Mouse (Mus musculus) liver, adult 2 months (tissue): ENCODE data around the gene Pcnx2. TPM values are rescaled to one million over a fixed set of nuclear protein-coding genes. Genes with fewer than 3 reads are reported as not detected.

Source experiments
- DNase-seq: peaks from one replicate; pipeline ENCODE4 v3.0.0-alpha.2; 2011; ENCODE audit warnings: low read depth, low spot score; ENCODE audit errors: extremely low read depth
- H3K27ac ChIP-seq: fragments of 200-500 bp; replicated peaks from 2 replicates; pipeline ENCODE4 v1.5.1; 2012; ENCODE audit warnings: low read depth, mild to moderate bottlenecking, control low read depth, inconsistent platforms, low read length; ENCODE audit not compliant: insufficient read depth
- H3K27me3 ChIP-seq: fragments of 200-500 bp; 2 replicates; pipeline ENCODE4 v1.6.1; 2012; ENCODE audit warnings: mild to moderate bottlenecking, moderate library complexity, low read length, inconsistent platforms; ENCODE audit not compliant: control insufficient read depth, insufficient read depth
- H3K36me3 ChIP-seq: fragments of 200-500 bp; 2 replicates; pipeline ENCODE4 v1.6.1; 2012; ENCODE audit warnings: low read length, inconsistent platforms; ENCODE audit not compliant: control insufficient read depth, insufficient read depth
- H3K4me1 ChIP-seq: fragments of 200-500 bp; 2 replicates; pipeline ENCODE4 v1.6.1; 2011; ENCODE audit warnings: low read length; ENCODE audit not compliant: control insufficient read depth, insufficient read depth
- H3K4me3 ChIP-seq: fragments of 200-500 bp; 2 replicates; pipeline ENCODE4 v1.5.1; 2011; ENCODE audit warnings: low read depth, mild to moderate bottlenecking, control low read depth, low read length, moderate library complexity; ENCODE audit not compliant: insufficient read depth
- H3K79me2 ChIP-seq: fragments of 200-500 bp; 2 replicates; pipeline ENCODE4 v1.6.1; 2012; ENCODE audit warnings: inconsistent platforms, mild to moderate bottlenecking, low read length, moderate library complexity; ENCODE audit not compliant: control insufficient read depth, insufficient read depth
- H3K9ac ChIP-seq: fragments of 200-500 bp; 2 replicates; pipeline ENCODE4 v1.6.1; 2012; ENCODE audit warnings: low read depth, mild to moderate bottlenecking, control low read depth, inconsistent platforms, low read length
- CTCF ChIP-seq: fragments of 200-500 bp; IDR thresholded peaks from 2 replicates; pipeline ENCODE4 v1.5.1; 2011; ENCODE audit warnings: low read depth, low read length, control low read depth
- POLR2A ChIP-seq: fragments of 200-500 bp; IDR thresholded peaks from 2 replicates; pipeline ENCODE4 v1.6.1; 2011; ENCODE audit warnings: low read length, control low read depth; ENCODE audit not compliant: insufficient read depth; ENCODE audit errors: extremely low read depth
- WGBS: fragments of 180-500 bp; shearing (Covaris S2); methylation state at CpG from one replicate; pipeline ENCODE4 v1.1.7; 2018; 5-methylcytosine and 5-hydroxymethylcytosine counted together
- polyA plus RNA-seq: library from polyadenylated mRNA; depleted of rRNA; stranded (reverse); fragments of >200 nt; gene quantifications from 2 replicates; pipeline ENCODE4 v1.2.3, GENCODE M21; 2012
- total RNA-seq: library from RNA; depleted of rRNA; stranded (reverse); fragments of >200 nt; gene quantifications from 2 replicates; pipeline ENCODE4 v1.2.3, GENCODE M21; 2014

Pcnx2 gene
- total and polyA plus RNA-seq, 2 experiments, result 0.05 TPM; not detected in 1

DNA sequence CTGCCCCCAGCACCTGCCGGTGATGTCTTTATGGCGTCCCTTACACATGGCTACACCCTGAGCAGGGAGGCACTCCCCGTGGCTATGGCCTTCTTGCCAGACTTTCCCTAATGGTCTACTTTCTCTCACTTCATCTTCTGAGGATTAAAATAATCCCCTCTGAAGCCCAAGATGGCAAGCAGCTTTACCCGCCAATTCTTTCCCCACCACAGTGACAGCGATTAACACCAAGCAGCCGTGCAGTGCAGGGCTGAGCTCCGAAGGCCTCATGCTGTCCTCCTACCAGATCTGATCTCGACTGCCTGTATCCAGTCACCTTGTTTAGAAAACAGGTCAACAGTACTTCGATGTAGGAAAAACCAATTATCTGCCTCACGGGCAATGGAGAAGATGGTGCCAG lies 157.5 kb downstream of the Pcnx2 start:
- Histone ChIP-seq H3K36me3 (peaks cover 2% of the 10 kb centered on the region; the same call in 1 of the 2 replicates), H3K4me3 (no peak overlapping the region), H3K27me3 (no peaks in the 10 kb centered on the region), H3K9ac (no peak overlapping the region), H3K4me1 (0 out of 2 replicates have a peak, but pooled peaks cover 3% of the 10 kb centered on the region), H3K79me2 (no peaks in the 10 kb centered on the region), H3K27ac (no peak overlapping the region)
- no peak for DNase-seq
- TF ChIP-seq CTCF (no peak), POLR2A (no peak)
- 94% methylated on average over 10 of the region's 10 CpGs for WGBS

DNA sequence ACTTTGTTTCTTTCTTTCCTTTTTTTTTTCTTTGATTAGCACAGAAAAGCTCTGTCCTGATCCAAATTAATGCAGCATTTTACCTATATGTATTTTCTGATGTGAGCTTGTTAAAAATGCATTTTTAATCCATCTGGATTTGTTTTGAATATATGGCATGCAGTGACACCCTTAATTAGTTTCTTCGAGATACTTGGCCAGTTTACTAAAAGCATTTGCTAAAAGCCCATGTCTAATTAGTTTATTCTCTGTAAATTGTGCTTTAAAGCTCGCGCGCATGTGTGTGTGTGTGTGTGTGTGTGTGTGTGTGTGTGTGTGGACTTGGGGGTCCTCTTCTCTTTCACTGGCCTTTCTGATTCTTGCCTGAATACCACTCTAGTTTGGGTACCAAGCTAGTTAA lies 159.2 kb downstream of the Pcnx2 start:
- DNase-seq, result no peak
- no peak overlapping the region for H3K9ac ChIP-seq
- H3K4me1 ChIP-seq, result peaks cover 5% of the 10 kb centered on the region
- no peaks in the 10 kb centered on the region for H3K27me3 ChIP-seq
- H3K79me2 ChIP-seq, result no peaks in the 10 kb centered on the region
- peaks cover 2% of the 10 kb centered on the region; the same call in 1 of the 2 replicates for H3K36me3 ChIP-seq
- TF ChIP-seq CTCF (no peak), POLR2A (no peak)
- 97% methylated on average over 4 of the region's 4 CpGs for WGBS
- H3K4me3 ChIP-seq, result no peak overlapping the region
- H3K27ac ChIP-seq, result no peak overlapping the region

DNA sequence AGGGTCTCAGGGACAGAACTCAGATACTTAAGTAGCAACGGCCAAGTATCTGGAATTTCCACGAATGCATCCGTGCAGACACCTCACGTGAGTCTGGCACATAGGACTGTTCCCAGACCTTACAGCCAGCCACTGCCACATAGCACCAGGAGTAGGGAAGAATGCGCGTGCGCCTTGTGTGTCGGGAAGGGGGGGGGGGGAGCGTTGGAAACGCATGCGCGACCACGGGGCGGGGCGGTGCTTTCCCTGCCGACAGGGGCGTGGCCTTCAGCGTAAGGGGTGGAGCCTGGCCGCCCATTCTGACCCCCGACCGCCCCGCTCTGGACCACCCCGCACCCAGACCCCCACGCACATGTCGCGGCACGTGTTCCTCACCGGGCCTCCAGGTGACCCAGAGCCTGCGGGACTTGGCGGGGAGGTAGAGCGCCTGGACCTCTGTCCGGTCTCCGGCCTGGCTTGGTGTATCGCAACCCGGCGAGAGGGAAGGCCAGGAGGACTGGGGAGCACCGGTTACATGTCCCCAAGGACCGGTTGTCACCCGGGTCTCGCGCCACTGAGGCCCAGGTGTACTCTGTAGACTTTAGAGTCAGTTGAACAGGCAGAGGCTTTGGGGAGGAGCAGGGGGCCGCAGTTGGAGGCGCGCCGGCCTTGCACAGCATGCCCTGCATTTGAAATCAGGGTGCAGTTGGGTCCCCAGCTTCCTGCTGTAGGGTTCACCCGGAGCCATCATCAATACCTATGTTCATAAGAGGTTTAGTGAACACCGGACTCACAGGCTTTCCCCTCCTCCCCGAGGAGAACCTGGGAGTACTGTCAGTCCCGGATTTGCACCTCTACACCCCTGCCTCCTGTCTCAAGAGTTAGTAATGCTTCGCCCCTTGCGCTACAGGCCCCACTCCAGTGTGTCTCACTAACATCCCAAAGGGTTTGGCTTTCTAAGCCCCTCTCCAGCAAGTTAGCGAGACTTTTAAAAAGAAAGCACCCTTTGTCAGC lies 163.9 kb downstream of the Pcnx2 start:
- H3K4me3 ChIP-seq, result peak overlapping the region; percentile 88
- no peaks in the 10 kb centered on the region for H3K36me3 ChIP-seq
- DNase-seq, result peak; percentile 69
- H3K9ac ChIP-seq, result peak overlapping the region; percentile 87
- peak overlapping the region; percentile 18; the same call in 1 of the 2 replicates for H3K27ac ChIP-seq
- WGBS, result 6% methylated on average over 52 of the region's 52 CpGs
- TF ChIP-seq POLR2A (no peak), CTCF (no peak)
- no peaks in the 10 kb centered on the region for H3K27me3 ChIP-seq
- H3K4me1 ChIP-seq, result peaks cover 3% of the 10 kb centered on the region
- no peaks in the 10 kb centered on the region for H3K79me2 ChIP-seq

DNA sequence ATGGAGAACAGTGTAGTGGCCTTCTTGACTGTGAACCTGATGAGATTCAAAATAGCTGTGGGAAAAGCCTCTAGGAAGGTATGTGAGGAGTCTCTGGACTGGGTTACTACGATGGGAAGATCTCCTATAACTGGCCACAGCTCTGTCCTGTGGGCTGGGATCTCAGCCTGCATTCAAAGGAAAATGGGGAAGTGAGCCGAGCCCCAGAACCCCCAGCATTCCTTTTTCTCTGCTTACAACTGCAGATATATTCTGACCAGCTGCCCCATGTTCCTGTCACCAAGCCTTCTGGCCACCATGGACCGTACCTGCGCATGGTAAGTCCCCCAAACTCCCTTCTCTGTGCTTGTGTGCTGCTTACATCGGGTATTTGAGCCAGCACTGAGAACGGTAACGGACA lies 168.4 kb downstream of the Pcnx2 start, which contains the start of gene Ntpcr:
TSS of gene Ntpcr (plus strand) at position 218 of the 400 bp plus-strand sequence.
- H3K9ac ChIP-seq, result no peak within 1 kb of the TSS
- H3K27ac ChIP-seq, result no peak within 1 kb of the TSS
- no peaks in the 10 kb centered on the region for H3K27me3 ChIP-seq
- H3K4me1 ChIP-seq, result peaks cover 3% of the 10 kb centered on the region
- TF ChIP-seq CTCF (no peak), POLR2A (no peak)
- no peaks in the 10 kb centered on the region for H3K79me2 ChIP-seq
- DNase-seq, result no peak
- peak within 1 kb of the TSS; percentile 39; the same call in 1 of the 2 replicates for H3K4me3 ChIP-seq
- H3K36me3 ChIP-seq, result no peaks in the 10 kb centered on the region
- WGBS, result 78% methylated on average over 7 of the region's 7 CpGs

DNA sequence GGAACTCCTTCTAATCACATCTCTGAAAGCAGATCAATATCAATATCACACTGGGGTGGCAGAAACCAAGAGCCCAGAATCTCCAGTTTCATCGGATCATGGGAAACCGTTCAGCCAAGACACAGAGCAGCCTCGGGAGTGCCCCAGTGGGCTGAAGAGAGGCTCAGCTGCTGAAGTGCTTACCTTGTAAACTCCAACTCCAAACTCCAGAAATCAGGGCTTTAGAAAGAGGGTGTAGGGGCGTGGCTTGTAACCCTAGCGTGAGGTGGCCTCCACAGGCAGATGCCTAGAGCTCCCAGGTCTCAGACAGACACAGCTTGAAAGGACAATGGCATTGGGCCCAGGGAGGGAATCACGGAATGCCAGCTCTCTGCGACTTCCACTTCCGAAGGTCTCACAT lies 170.3 kb downstream of the Pcnx2 start:
- no peaks in the 10 kb centered on the region for H3K4me1 ChIP-seq
- no peak overlapping the region for H3K4me3 ChIP-seq
- DNase-seq, result no peak
- H3K36me3 ChIP-seq, result no peaks in the 10 kb centered on the region
- no peak overlapping the region for H3K9ac ChIP-seq
- 58% methylated on average over 8 of the region's 8 CpGs for WGBS
- no peak for TF ChIP-seq POLR2A
- no peak for TF ChIP-seq CTCF
- H3K79me2 ChIP-seq, result no peaks in the 10 kb centered on the region
- H3K27ac ChIP-seq, result no peak overlapping the region
- H3K27me3 ChIP-seq, result no peaks in the 10 kb centered on the region
